10 mouse cellular contexts compared by ENCODE assay signal in genomic region chr11:84013105-84013504, GRCm38 (mm10). TPM values are rescaled to one million over a fixed set of nuclear protein-coding genes. Genes with fewer than 3 reads are reported as not detected.
A peak's percentile ranks its signal among the peaks of the same experiment; 100 is the strongest.
DNase-seq lines count a peak whose midpoint lies in the region; ATAC-seq and TF ChIP-seq lines count a peak whose summit lies in the region.
"Had no signal": no experiment of that assay in that cellular context is flagged by ENCODE, and none has a peak within 500 bp of the region (broad histone marks: within the 10 kb centered on the region; RNA-seq: fewer than 3 reads in every experiment).

No protein-coding gene starts in this region.

- TF ChIP-seq CTCF in layer of hippocampus, adult 2 months (conservative IDR thresholded peaks at IDR 0.05) = no peak

- H3K27ac ChIP-seq in layer of hippocampus, adult 2 months = peak overlapping the region; percentile 73
- H3K27ac ChIP-seq in embryonic facial prominence, embryonic 14.5 days (replicated peaks; ENCODE audit: low read depth, low read length) = peak overlapping the region; percentile 24
- H3K27ac ChIP-seq in intestine, embryonic 16.5 days (ENCODE audit: low read length) = no peak overlapping the region
- H3K27ac ChIP-seq in kidney, embryonic 16.5 days (ENCODE audit: low read length) = no peak overlapping the region

- peak in 1 of 2 experiments; percentile 50 for DNase-seq in layer of hippocampus, adult 2 months (ENCODE audit: low spot score in 2 of 2)
- DNase-seq in layer of hippocampus, adult 9-10 months (ENCODE audit: low spot score) = no peak
- DNase-seq in embryonic facial prominence, embryonic 14.5 days (ENCODE audit: low spot score) = peak; percentile 36
- DNase-seq in left cerebral cortex, postnatal 25 days (ENCODE audit: low spot score in 2 of 2) = peak; percentile 45 to 65
- DNase-seq in thymus, postnatal 10 days (ENCODE audit: low spot score in 2 of 2) = peak; percentile 66 to 71
- DNase-seq in gastrocnemius, adult 18-20 months (ENCODE audit: low spot score) = no peak
- DNase-seq: kidney, postnatal 4 days had no signal

- H3K36me3 ChIP-seq in embryonic facial prominence, embryonic 14.5 days (ENCODE audit: control insufficient read depth, insufficient read depth, low read length) = peaks cover 28% of the 10 kb centered on the region
- H3K36me3 ChIP-seq in intestine, embryonic 16.5 days (ENCODE audit: control insufficient read depth, insufficient read depth, low read length) = peaks cover 6% of the 10 kb centered on the region; the same call in 1 of the 2 replicates
- peaks cover 13% of the 10 kb centered on the region for H3K36me3 ChIP-seq in kidney, embryonic 16.5 days (ENCODE audit: insufficient read depth, low read length)

- 9% methylated on average over 7 of the region's 7 CpGs for WGBS in embryonic facial prominence, embryonic 14.5 days
- WGBS in intestine, embryonic 16.5 days = 39% methylated on average over 7 of the region's 7 CpGs
- 26% methylated on average over 7 of the region's 7 CpGs for WGBS in kidney, embryonic 16.5 days

- H3K9ac ChIP-seq in embryonic facial prominence, embryonic 14.5 days (ENCODE audit: low read depth, low read length) = 0 out of 2 replicates have a peak overlapping the region, but pooled peaks have one; percentile 20
- H3K9ac ChIP-seq in intestine, embryonic 16.5 days (ENCODE audit: low read depth, low read length) = no peak overlapping the region
- H3K9ac ChIP-seq in kidney, embryonic 16.5 days (replicated peaks; ENCODE audit: low read length) = no peak overlapping the region

- no peak for ATAC-seq in embryonic facial prominence, embryonic 14.5 days (ENCODE audit: low read depth)
- no peak for ATAC-seq in intestine, embryonic 16.5 days
- no peak for ATAC-seq in kidney, embryonic 16.5 days (ENCODE audit: low FRiP score, low TSS enrichment)

- peaks cover 4% of the 10 kb centered on the region; the same call in 1 of the 2 replicates for H3K4me1 ChIP-seq in embryonic facial prominence, embryonic 14.5 days (ENCODE audit: control insufficient read depth, insufficient read depth, low read length)
- H3K4me1 ChIP-seq in intestine, embryonic 16.5 days (ENCODE audit: control insufficient read depth, insufficient read depth, low read length) = no peaks in the 10 kb centered on the region
- no peaks in the 10 kb centered on the region for H3K4me1 ChIP-seq in kidney, embryonic 16.5 days (ENCODE audit: insufficient read depth, low read length)

- no peaks in the 10 kb centered on the region for H3K27me3 ChIP-seq in embryonic facial prominence, embryonic 14.5 days (replicated peaks; ENCODE audit: control insufficient read depth, insufficient read depth, low read length)
- no peaks in the 10 kb centered on the region for H3K27me3 ChIP-seq in intestine, embryonic 16.5 days (replicated peaks; ENCODE audit: control insufficient read depth, insufficient read depth, low read length)
- H3K27me3 ChIP-seq in kidney, embryonic 16.5 days (ENCODE audit: insufficient read depth, low read length) = no peaks in the 10 kb centered on the region
- H3K27me3 ChIP-seq: CH12.LX had no signal

- intact Hi-C loops in left cerebral cortex, postnatal 25 days (cut with DNase I) = loop anchor here (1.0 kb wide), 1 partner anchor 18 kb away; no protein-coding TSS in a partner anchor

- no peak overlapping the region for H3K4me2 ChIP-seq in embryonic facial prominence, embryonic 14.5 days (ENCODE audit: low read depth, low read length)
- no peak overlapping the region for H3K4me2 ChIP-seq in intestine, embryonic 16.5 days (ENCODE audit: low read depth, low read length)
- H3K4me2 ChIP-seq in kidney, embryonic 16.5 days (replicated peaks; ENCODE audit: low read depth, low read length) = no peak overlapping the region

- H3K9me3 ChIP-seq in embryonic facial prominence, embryonic 14.5 days (ENCODE audit: control insufficient read depth, low read length) = no peaks in the 10 kb centered on the region
- H3K9me3 ChIP-seq in intestine, embryonic 16.5 days (ENCODE audit: control insufficient read depth, low read length) = no peaks in the 10 kb centered on the region
- no peaks in the 10 kb centered on the region for H3K9me3 ChIP-seq in kidney, embryonic 16.5 days (ENCODE audit: low read length)

- H3K4me3 ChIP-seq in layer of hippocampus, adult 2 months = no peak overlapping the region
- H3K4me3 ChIP-seq in embryonic facial prominence, embryonic 14.5 days (ENCODE audit: low read depth, low read length) = no peak overlapping the region
- H3K4me3 ChIP-seq in intestine, embryonic 16.5 days (ENCODE audit: low read length) = no peak overlapping the region
- no peak overlapping the region for H3K4me3 ChIP-seq in kidney, embryonic 16.5 days (ENCODE audit: low read length)

RNA-seq across cellular contexts. Expression of gene Synrg, which starts 48.9 kb away (rescaled TPM):
- 10 to 100 TPM; 68.2 to 72.1 TPM for total RNA-seq in layer of hippocampus, adult 2 months (2021)
- polyA plus RNA-seq in embryonic facial prominence, embryonic 14.5 days (2014; fragmentation: Nextera tagmentation; extraction: Ambion mirVana) = 10.1 and 11.8 TPM in 2 replicates
- total RNA-seq in left cerebral cortex, postnatal 25 days (2021) = 10 to 100 TPM; 53.1 to 58.3 TPM
- polyA plus RNA-seq in intestine, embryonic 16.5 days (2015; fragmentation: Nextera tagmentation; extraction: Ambion mirVana) = 6.6 and 8.0 TPM in 2 replicates
- 10 to 100 TPM; 40.4 to 40.6 TPM for total RNA-seq in gastrocnemius, adult 18-20 months (2021)
- polyA plus RNA-seq in kidney, embryonic 16.5 days (2015; fragmentation: Nextera tagmentation; extraction: Ambion mirVana) = 10.5 and 10.9 TPM in 2 replicates

RNA-seq across cellular contexts. Expression of gene Dusp14, which starts 56.0 kb away (rescaled TPM):
- total RNA-seq in layer of hippocampus, adult 2 months (2021) = 10 to 100 TPM; 30.9 to 36.3 TPM
- polyA plus RNA-seq in embryonic facial prominence, embryonic 14.5 days (2014; fragmentation: Nextera tagmentation; extraction: Ambion mirVana) = 17.6 and 21.1 TPM in 2 replicates
- total RNA-seq in left cerebral cortex, postnatal 25 days (2021) = 10 to 100 TPM; 72.7 to 80.8 TPM
- polyA plus RNA-seq in intestine, embryonic 16.5 days (2015; fragmentation: Nextera tagmentation; extraction: Ambion mirVana) = 17.3 and 18.3 TPM in 2 replicates
- 1 to 10 TPM; 6.0 to 7.7 TPM for total RNA-seq in gastrocnemius, adult 18-20 months (2021)
- polyA plus RNA-seq in kidney, embryonic 16.5 days (2015; fragmentation: Nextera tagmentation; extraction: Ambion mirVana) = 45.4 and 54.6 TPM in 2 replicates

Comparison
In these comparisons a context has a peak if more than half of its experiments do, and no peak if none do; other contexts are left out.
1. DNase-seq: peak in embryonic facial prominence, embryonic 14.5 days (single experiment), left cerebral cortex, postnatal 25 days (2 of 2) and thymus, postnatal 10 days (2 of 2); none in layer of hippocampus, adult 9-10 months (single experiment) and gastrocnemius, adult 18-20 months (single experiment).
2. H3K27ac ChIP-seq: peak in layer of hippocampus, adult 2 months (single experiment) and embryonic facial prominence, embryonic 14.5 days (single experiment); none in intestine, embryonic 16.5 days (single experiment) and kidney, embryonic 16.5 days (single experiment).